Mouse (Mus musculus): ENCODE data around the gene Tcf23. TPM values are rescaled to one million over a fixed set of nuclear protein-coding genes. Genes with fewer than 3 reads are reported as not detected.

Tcf23 gene
- not detected in 2 replicates for polyA plus RNA-seq (2012; ENCODE audit: insufficient read depth, low replicate concordance)

DNA sequence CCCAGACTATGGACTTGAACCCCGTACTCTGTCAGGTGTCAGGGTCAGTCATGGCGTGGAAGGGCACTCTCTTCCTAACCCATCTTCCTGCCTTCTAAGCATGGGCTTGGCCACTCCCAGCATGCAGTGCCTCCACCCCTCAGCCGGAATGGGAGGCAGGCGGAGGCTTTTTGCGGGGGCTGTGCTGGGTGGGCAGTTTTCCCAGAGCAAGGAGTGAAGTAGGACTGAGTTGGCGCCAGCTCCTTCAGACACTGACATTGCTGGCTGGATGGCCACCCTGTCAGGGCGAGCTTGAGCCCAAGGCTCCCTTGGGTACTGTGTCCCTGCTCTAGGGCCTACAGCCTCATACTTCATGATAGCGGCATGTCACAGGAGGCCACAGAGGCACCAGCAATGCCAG is at the start of gene Tcf23:
Gene Tcf23 (plus strand): TSS at position 247 of the 400 bp plus-strand sequence.
- Histone ChIP-seq H3K4me3 (replicated peaks) (no peak within 1 kb of the TSS), H3K4me1 (peaks cover 10% of the 10 kb centered on the region), H3K9me3 (peaks cover 6% of the 10 kb centered on the region), H3K36me3 (replicated peaks; ENCODE audit: low read length) (no peaks in the 10 kb centered on the region), H3K27me3 (replicated peaks) (peaks cover 58% of the 10 kb centered on the region)
- TF ChIP-seq FLI1 (IDR thresholded peaks at IDR 0.05; ENCODE audit: low read length) (no peak), GATA1 (IDR thresholded peaks at IDR 0.05; ENCODE audit: borderline replicate concordance, low read length) (no peak)

DNA sequence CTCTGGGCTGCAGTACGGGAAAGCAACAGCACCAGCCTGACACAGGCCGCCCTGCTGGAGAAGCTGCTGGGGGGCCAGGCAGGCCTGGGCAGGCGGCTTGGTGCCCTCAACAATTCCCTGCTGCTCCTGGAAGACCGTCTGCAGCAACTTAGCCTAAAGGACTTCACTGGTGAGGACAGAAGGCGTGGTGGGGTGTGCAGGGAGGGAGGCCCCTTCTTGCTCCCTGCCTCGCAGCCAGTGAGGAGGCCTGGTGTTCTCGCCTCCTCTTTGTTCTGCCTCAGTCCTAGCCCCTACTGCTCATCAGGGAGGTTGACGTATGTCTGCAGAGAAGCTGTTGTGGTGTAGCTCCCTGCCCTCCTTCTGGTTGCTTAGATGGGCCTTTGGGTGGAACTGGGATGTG is 49.8 kb upstream of the Tcf23 start:
- peaks cover 89% of the 10 kb centered on the region for H3K4me1 ChIP-seq
- H3K4me3 ChIP-seq (replicated peaks) = peak overlapping the region; percentile 66
- H3K27me3 ChIP-seq (replicated peaks) = no peaks in the 10 kb centered on the region
- TF ChIP-seq GATA1 (IDR thresholded peaks at IDR 0.05; ENCODE audit: borderline replicate concordance, low read length) (no peak), FLI1 (IDR thresholded peaks at IDR 0.05; ENCODE audit: low read length) (no peak)
- peaks cover 68% of the 10 kb centered on the region for H3K36me3 ChIP-seq (replicated peaks; ENCODE audit: low read length)
- no peaks in the 10 kb centered on the region for H3K9me3 ChIP-seq

DNA sequence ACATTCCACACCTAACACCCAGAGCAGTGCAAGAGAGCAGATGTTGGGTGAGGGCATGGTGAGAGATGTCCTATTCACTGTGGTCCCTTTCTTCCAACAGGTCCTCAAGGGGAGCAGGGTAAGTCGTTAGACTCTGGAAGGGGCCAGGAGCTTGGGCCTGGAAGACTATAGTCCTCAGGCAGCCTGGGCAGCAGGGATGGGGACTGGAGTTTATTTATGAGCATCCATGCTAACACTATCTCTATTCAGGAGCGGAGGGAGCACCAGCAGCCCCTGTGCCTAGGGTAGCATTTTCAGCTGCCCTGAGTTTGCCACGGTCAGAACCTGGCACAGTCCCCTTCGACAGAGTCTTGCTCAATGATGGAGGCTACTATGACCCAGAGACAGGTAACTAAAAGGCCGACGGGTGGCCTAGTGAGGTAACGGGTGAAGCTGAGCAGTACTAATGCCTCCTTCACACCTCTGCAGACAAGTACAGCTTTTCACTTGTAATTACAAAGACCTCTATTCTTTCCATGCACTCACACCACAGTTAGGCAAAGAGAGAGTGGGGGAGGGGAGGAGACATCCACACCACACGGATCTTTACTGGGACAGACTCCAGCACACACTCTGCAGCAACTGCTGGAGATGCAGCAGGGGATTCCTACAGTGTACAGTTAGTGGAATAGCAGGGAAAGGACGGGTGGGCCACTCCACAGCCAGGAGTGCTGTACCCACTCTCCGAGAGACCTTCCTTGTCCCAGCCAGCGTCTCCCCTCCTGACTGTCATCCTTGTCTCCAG is 48.4 kb upstream of the Tcf23 start:
- H3K36me3 ChIP-seq (replicated peaks; ENCODE audit: low read length) = peaks cover 75% of the 10 kb centered on the region
- TF ChIP-seq GATA1 (IDR thresholded peaks at IDR 0.05; ENCODE audit: borderline replicate concordance, low read length) (no peak), FLI1 (IDR thresholded peaks at IDR 0.05; ENCODE audit: low read length) (no peak)
- peaks cover 96% of the 10 kb centered on the region for H3K4me1 ChIP-seq
- no peaks in the 10 kb centered on the region for H3K9me3 ChIP-seq
- H3K27me3 ChIP-seq (replicated peaks) = no peaks in the 10 kb centered on the region
- peak overlapping the region; percentile 2 for H3K4me3 ChIP-seq (replicated peaks)

DNA sequence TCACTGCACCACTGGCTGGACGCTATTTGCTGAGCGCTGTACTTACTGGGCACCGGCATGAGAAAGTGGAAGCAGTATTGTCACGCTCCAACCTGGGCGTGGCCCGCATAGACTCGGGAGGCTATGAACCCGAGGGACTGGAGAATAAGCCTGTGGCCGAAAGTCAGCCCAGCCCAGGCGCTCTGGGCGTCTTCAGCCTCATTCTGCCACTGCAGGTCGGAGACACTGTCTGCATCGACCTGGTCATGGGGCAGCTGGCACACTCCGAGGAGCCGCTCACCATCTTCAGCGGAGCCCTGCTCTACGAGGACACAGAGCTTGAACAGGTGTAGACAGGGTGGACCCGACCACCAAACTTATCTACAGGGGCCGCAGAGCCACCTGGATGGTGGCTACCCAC is 47.8 kb upstream of the Tcf23 start:
- peaks cover 94% of the 10 kb centered on the region for H3K4me1 ChIP-seq
- H3K9me3 ChIP-seq = no peaks in the 10 kb centered on the region
- H3K4me3 ChIP-seq (replicated peaks) = peak overlapping the region; percentile 78
- H3K27me3 ChIP-seq (replicated peaks) = no peaks in the 10 kb centered on the region
- peaks cover 75% of the 10 kb centered on the region for H3K36me3 ChIP-seq (replicated peaks; ENCODE audit: low read length)
- TF ChIP-seq GATA1 (IDR thresholded peaks at IDR 0.05; ENCODE audit: borderline replicate concordance, low read length) (no peak), FLI1 (IDR thresholded peaks at IDR 0.05; ENCODE audit: low read length) (no peak)

DNA sequence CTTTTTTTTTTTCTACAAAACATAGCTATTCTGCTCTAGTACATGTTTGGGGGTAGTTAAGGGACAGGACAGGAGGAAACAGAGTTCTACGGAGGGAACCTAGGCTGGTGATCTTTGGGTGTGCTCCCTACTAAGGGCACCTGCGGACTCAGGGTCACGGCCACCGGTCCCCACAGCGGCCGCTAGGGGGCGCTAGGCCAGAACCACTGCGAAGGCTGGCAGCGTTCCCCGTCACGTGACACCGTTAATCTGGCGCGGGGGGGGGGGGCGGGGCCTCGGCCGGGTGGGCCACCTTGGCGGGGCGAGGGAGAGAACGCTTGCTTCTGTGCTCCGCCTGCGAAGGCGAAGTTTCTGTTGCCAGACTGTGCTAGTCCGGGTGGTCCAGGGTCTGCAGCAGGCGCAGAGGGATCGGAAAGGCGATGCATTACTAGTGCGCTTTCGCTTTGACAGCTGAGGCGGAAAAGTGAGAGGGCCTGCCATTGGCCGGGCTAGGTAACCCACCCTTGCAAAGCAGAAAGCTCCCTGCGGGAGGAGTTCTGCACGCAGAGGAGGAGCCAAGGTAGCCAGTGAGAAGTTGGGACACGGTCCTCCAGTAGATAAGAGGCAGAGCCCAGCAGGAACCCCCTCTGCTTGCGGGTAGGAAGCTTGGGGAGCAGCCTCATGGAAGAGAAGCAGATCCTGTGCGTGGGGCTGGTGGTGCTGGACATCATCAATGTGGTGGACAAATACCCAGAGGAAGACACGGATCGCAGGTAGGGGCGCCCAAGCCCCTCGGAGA is 47.0 kb upstream of the Tcf23 start, which contains the start of gene Khk:
Gene Khk (plus strand): TSS at position 176 of the 778 bp plus-strand sequence.
- peaks cover 91% of the 10 kb centered on the region for H3K4me1 ChIP-seq
- H3K9me3 ChIP-seq = no peaks in the 10 kb centered on the region
- peaks cover 82% of the 10 kb centered on the region for H3K36me3 ChIP-seq (replicated peaks; ENCODE audit: low read length)
- no peaks in the 10 kb centered on the region for H3K27me3 ChIP-seq (replicated peaks)
- TF ChIP-seq FLI1 (IDR thresholded peaks at IDR 0.05; ENCODE audit: low read length) (no peak), GATA1 (IDR thresholded peaks at IDR 0.05; ENCODE audit: borderline replicate concordance, low read length) (peak; percentile 28; the same call in 1 of the 3 replicates)
- H3K4me3 ChIP-seq (replicated peaks) = peak within 1 kb of the TSS; percentile 97

DNA sequence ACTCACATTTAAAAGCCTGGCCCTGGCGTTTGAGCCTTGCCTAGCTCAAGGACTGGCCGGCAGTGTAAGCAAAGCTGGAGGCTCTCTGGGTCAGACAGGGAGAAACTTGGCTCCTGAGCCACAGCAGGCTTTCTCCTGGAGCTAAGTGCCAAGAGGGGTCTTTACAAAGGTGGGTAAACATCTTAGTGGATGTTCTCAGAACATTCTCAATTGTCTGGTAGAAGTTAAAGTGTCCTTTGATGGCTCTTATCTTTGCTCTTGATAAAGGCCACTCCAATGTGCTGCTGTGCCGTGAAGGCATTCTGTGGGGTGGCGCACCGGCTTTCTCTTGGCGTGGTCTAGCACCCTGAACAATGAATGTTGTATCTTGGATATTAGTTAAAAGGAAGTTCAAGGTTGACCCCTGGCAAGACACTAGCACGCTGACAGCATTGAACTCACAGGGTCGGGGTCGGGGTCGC is 45.9 kb upstream of the Tcf23 start:
- peaks cover 91% of the 10 kb centered on the region for H3K4me1 ChIP-seq
- H3K9me3 ChIP-seq = no peaks in the 10 kb centered on the region
- H3K36me3 ChIP-seq (replicated peaks; ENCODE audit: low read length) = peaks cover 80% of the 10 kb centered on the region
- no peaks in the 10 kb centered on the region for H3K27me3 ChIP-seq (replicated peaks)
- TF ChIP-seq GATA1 (IDR thresholded peaks at IDR 0.05; ENCODE audit: borderline replicate concordance, low read length) (no peak), FLI1 (IDR thresholded peaks at IDR 0.05; ENCODE audit: low read length) (no peak)
- peak overlapping the region; percentile 97 for H3K4me3 ChIP-seq (replicated peaks)

GRCm38 (mm10) chr5:30923119-30923518 is 45.3 kb upstream of the Tcf23 start:
- no peak for TF ChIP-seq FLI1 (IDR thresholded peaks at IDR 0.05; ENCODE audit: low read length)
- TF ChIP-seq GATA1 (IDR thresholded peaks at IDR 0.05; ENCODE audit: borderline replicate concordance, low read length) = no peak

GRCm38 (mm10) chr5:30924614-30925013 is 43.8 kb upstream of the Tcf23 start:
- TF ChIP-seq GATA1 (IDR thresholded peaks at IDR 0.05; ENCODE audit: borderline replicate concordance, low read length) (no peak), FLI1 (IDR thresholded peaks at IDR 0.05; ENCODE audit: low read length) (no peak)
- H3K4me3 ChIP-seq (replicated peaks) = no peak overlapping the region
- no peaks in the 10 kb centered on the region for H3K27me3 ChIP-seq (replicated peaks)
- H3K4me1 ChIP-seq = peaks cover 80% of the 10 kb centered on the region
- no peaks in the 10 kb centered on the region for H3K9me3 ChIP-seq
- peaks cover 72% of the 10 kb centered on the region for H3K36me3 ChIP-seq (replicated peaks; ENCODE audit: low read length)

More at GRCm38 (mm10) chr5:30923119-30923518, 45.3 kb upstream of the Tcf23 start:
- Histone ChIP-seq H3K9me3 (no peaks in the 10 kb centered on the region), H3K4me3 (replicated peaks) (peak overlapping the region; percentile 97), H3K4me1 (peaks cover 91% of the 10 kb centered on the region), H3K27me3 (replicated peaks) (no peaks in the 10 kb centered on the region), H3K36me3 (replicated peaks; ENCODE audit: low read length) (peaks cover 77% of the 10 kb centered on the region)

GRCm38 (mm10) chr5:30925217-30925616 is 43.2 kb upstream of the Tcf23 start:
- TF ChIP-seq FLI1 (IDR thresholded peaks at IDR 0.05; ENCODE audit: low read length) = no peak
- TF ChIP-seq GATA1 (IDR thresholded peaks at IDR 0.05; ENCODE audit: borderline replicate concordance, low read length) = no peak
- no peak overlapping the region for H3K4me3 ChIP-seq (replicated peaks)
- H3K27me3 ChIP-seq (replicated peaks) = no peaks in the 10 kb centered on the region
- peaks cover 75% of the 10 kb centered on the region for H3K4me1 ChIP-seq
- no peaks in the 10 kb centered on the region for H3K9me3 ChIP-seq
- peaks cover 71% of the 10 kb centered on the region for H3K36me3 ChIP-seq (replicated peaks; ENCODE audit: low read length)
